Mouse (Mus musculus): ENCODE results near the gene Nop2. TPM values are rescaled to one million over a fixed set of nuclear protein-coding genes. Genes with fewer than 3 reads are reported as not detected.

Nop2 gene
- polyA plus RNA-seq, 1 experiment from 2014 or later, result 45.3 TPM

DNA sequence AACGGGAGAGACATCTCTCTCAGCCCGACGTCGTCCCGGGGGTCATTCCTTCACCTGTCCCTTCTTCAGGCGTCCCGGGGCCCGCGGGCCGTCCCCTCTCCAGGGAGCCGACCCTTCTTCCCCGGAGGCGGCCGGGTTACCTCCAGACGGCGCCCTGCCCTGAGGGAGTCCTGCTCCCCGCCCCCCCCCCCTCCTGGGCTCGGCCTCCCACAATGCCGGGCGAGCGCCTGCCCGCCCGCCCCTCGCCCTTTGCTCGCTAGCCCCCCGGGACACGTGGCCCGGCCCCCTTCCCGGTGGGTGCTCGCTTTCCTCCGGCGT lies 35.5 kb upstream of the Nop2 start:
- Histone ChIP-seq H3K27me3 (no peaks in the 10 kb centered on the region), H3K9me3 (no peaks in the 10 kb centered on the region), H3K36me3 (peaks cover 32% of the 10 kb centered on the region), H3K4me3 (peak overlapping the region; percentile 99), H3K4me2 (peak overlapping the region; percentile 98), H3K27ac (replicated peaks) (peak overlapping the region; percentile 97), H3K4me1 (replicated peaks) (peaks cover 40% of the 10 kb centered on the region), H3K9ac (peak overlapping the region; percentile 99)
- ATAC-seq (ENCODE audit: low read depth), result no peak
- WGBS, result 0% methylated on average over 18 of the region's 32 CpGs

DNA sequence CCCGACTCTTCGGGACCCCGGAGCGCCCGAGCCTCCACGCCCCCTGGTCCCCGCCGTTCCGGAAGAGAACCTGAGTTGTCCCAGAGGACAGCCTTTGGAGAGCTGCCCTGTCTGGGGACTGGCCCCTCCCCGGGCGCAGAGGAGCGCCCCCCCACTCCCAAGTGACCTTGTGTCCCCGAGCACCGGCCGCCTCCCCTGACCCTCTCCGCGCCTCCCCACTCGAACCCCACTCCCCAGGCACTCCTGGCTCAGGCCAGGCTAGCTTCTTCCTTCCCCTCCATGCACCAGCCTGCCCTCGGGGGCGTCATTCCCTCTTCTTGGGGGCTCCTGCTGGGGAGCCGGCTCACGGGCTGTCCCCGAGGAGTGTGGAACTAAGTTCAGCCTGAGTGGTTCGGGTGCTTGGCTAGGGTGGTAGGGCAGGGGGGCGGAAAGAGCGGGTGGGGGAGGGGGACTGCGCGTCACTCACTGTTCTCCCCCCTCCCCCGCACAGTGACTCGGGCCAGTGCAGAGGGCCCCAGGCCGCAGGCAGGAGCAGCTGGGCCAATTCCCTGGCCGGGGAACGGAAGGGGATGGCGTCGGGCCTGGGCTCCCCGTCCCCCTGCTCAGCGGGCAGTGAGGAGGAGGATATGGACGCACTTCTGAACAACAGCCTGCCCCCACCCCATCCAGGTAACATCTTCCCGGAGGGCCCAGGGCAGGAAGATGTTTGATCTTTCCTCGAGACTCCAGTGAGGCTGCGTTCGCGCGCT lies 34.9 kb upstream of the Nop2 start:
- H3K9ac ChIP-seq, result peak overlapping the region; percentile 99
- H3K4me3 ChIP-seq, result peak overlapping the region; percentile 99
- peak overlapping the region; percentile 97 for H3K27ac ChIP-seq (replicated peaks)
- no peaks in the 10 kb centered on the region for H3K9me3 ChIP-seq
- no peaks in the 10 kb centered on the region for H3K27me3 ChIP-seq
- H3K4me1 ChIP-seq (replicated peaks), result peaks cover 40% of the 10 kb centered on the region
- H3K36me3 ChIP-seq, result peaks cover 37% of the 10 kb centered on the region
- peak; percentile 56 for ATAC-seq (ENCODE audit: low read depth)
- WGBS, result under 1% methylated on average over 40 of the region's 44 CpGs
- peak overlapping the region; percentile 98 for H3K4me2 ChIP-seq

DNA sequence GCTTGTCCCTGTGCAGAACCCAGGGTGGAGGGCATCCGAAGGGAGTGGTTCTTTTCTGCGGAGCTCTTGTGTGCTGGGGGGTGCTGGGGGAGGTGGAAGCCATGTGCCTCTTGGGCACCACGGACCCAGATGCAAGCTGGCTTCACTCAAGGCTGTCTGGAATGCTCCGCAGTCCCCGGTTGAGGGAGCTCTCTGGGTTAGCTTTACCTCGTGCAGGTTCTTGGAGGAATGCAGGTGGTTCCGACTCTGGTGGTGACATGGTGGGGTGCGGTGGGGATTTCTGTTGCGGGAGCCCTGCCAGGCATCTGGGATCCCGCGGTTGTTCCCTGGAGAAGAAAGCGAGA lies 34.4 kb upstream of the Nop2 start:
- H3K4me2 ChIP-seq, result peak overlapping the region; percentile 98
- no peaks in the 10 kb centered on the region for H3K9me3 ChIP-seq
- H3K27ac ChIP-seq (replicated peaks), result peak overlapping the region; percentile 97
- no peaks in the 10 kb centered on the region for H3K27me3 ChIP-seq
- WGBS, result 2% methylated on average over 12 of the region's 12 CpGs
- peak overlapping the region; percentile 99 for H3K9ac ChIP-seq
- peaks cover 43% of the 10 kb centered on the region for H3K36me3 ChIP-seq
- ATAC-seq (ENCODE audit: low read depth), result peak; percentile 4
- peak overlapping the region; percentile 99 for H3K4me3 ChIP-seq
- H3K4me1 ChIP-seq (replicated peaks), result peaks cover 40% of the 10 kb centered on the region

DNA sequence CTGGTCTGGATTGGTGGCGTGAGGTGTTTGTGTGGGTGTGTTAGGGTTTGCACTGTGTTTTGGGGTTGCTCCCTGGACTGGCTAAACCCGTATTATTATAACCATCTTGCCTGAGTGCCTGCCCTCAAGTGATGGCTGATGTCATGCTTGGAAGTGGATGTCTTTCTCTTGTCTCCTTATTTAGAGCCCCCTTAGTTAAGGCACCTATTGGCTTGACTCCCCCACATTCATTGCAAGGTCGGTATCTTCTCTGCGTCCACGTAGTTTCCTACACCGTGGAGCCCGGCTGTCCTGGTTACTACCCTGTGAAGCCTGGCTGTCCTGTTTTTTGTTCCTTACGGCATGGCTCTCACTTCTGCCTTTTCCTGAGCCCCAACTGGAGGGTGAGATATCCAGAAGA lies 33.8 kb upstream of the Nop2 start:
- Histone ChIP-seq H3K27ac (replicated peaks) (peak overlapping the region; percentile 97; the same call in 1 of the 2 replicates), H3K4me2 (peak overlapping the region; percentile 98), H3K9ac (peak overlapping the region; percentile 99), H3K4me3 (peak overlapping the region; percentile 99), H3K27me3 (no peaks in the 10 kb centered on the region), H3K4me1 (replicated peaks) (peaks cover 40% of the 10 kb centered on the region), H3K9me3 (no peaks in the 10 kb centered on the region), H3K36me3 (peaks cover 49% of the 10 kb centered on the region)
- no peak for ATAC-seq (ENCODE audit: low read depth)
- 59% methylated on average over 8 of the region's 8 CpGs for WGBS

DNA sequence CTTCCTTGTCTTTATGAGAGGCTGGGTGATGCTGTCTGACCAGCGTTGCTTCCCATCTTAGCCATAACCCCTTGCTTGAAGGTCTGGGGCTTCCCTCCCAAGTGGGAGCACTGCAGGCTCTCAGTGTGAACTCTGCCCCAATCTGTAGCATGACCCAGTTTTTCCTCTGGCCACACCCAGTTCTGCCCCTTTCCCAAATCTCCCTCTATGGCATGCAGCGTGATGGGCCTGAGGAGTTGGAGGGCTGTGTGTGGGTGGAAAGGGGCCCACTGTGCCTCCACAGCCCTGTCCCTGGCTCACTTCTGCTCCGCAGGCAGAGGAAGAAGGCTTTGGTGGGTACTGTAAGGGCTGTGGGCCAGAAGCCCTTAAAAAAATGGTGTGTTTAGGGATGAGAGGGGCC lies 33.2 kb upstream of the Nop2 start:
- no peak for ATAC-seq (ENCODE audit: low read depth)
- peak overlapping the region; percentile 99 for H3K4me3 ChIP-seq
- H3K27me3 ChIP-seq, result no peaks in the 10 kb centered on the region
- peak overlapping the region; percentile 99 for H3K9ac ChIP-seq
- peak overlapping the region; percentile 98 for H3K4me2 ChIP-seq
- no peaks in the 10 kb centered on the region for H3K9me3 ChIP-seq
- WGBS, result 72% methylated on average over 3 of the region's 3 CpGs
- peaks cover 40% of the 10 kb centered on the region for H3K4me1 ChIP-seq (replicated peaks)
- peaks cover 54% of the 10 kb centered on the region for H3K36me3 ChIP-seq
- peak overlapping the region; percentile 81 for H3K27ac ChIP-seq (replicated peaks)

DNA sequence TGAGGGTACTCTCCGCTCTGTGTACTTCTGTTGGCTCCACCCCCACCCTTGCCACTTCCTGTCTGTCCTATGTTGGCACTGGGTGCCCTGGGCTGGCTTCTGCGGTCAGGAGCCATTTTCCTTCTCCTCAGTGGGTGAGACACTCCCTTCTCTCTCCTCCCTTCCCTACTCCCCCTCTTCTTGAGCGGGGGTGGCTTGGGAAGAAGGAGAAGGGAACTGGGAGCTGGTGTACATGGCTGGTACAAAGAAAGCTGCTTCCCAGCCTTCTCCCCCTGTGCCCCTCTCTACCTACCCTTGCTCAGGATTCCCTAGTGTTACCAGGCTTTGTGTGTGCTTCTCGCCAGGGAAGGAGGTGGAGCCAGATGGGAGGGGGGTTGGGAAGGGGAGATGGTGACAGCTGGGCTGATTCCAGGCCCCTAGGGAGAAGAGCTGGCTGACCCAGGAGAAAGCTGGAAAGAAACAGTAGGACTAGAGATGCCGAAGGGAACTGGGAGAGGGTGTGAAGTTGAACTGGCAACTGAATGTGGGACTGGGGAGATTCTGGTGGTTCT lies 32.2 kb upstream of the Nop2 start:
- Histone ChIP-seq H3K9me3 (no peaks in the 10 kb centered on the region), H3K36me3 (peaks cover 63% of the 10 kb centered on the region), H3K4me2 (peak overlapping the region; percentile 98), H3K9ac (peak overlapping the region; percentile 99), H3K27ac (replicated peaks) (peak overlapping the region; percentile 81), H3K27me3 (no peaks in the 10 kb centered on the region), H3K4me1 (replicated peaks) (peaks cover 40% of the 10 kb centered on the region), H3K4me3 (peak overlapping the region; percentile 99)
- WGBS, result 31% methylated on average over 5 of the region's 5 CpGs
- no peak for ATAC-seq (ENCODE audit: low read depth)

DNA sequence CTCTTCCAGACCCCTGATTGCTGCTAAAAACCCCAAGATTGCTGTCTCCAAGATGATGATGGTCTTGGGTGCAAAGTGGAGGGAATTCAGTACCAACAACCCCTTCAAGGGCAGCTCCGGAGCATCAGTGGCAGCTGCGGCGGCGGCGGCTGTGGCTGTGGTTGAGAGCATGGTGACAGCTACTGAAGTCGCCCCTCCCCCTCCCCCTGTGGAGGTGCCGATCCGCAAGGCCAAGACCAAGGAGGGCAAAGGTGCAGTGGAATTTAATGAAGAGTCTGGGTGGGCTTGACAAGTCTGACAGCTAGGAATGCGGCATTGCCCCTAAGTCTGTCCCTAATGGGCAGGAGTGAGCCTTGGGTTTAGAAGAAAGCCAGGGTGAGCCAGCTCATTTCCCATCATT lies 30.3 kb upstream of the Nop2 start:
- H3K36me3 ChIP-seq, result peaks cover 83% of the 10 kb centered on the region

DNA sequence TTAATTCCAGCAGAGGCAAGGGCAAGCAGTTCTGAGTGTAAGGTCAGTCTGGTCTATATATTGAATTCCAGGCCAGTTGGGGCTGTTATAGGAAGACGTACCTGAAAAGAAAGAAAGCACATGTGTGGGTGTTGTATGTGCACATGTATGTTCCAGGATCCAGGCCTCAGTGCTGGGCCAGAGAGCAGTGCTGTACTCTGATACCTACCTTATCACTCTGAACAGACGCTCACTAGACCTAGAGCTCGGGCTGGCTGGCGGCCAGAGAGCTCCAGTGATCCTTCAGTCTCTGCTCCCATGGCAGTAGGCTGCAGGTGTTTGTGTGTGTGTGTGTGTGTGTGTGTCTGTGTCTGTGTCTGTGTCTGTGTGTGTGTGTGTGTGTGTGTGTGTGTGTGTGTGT lies 27.5 kb upstream of the Nop2 start:
- Histone ChIP-seq H3K27ac (replicated peaks) (no peak overlapping the region), H3K9me3 (no peaks in the 10 kb centered on the region), H3K27me3 (no peaks in the 10 kb centered on the region), H3K36me3 (peaks cover 99% of the 10 kb centered on the region), H3K4me1 (replicated peaks) (peaks cover 16% of the 10 kb centered on the region), H3K4me2 (no peak overlapping the region), H3K4me3 (no peak overlapping the region), H3K9ac (no peak overlapping the region)
- no peak for ATAC-seq (ENCODE audit: low read depth)
- WGBS, result 96% methylated on average over 4 of the region's 4 CpGs

More for the DNA sequence above, 30.3 kb upstream of the Nop2 start:
- Histone ChIP-seq H3K4me2 (no peak overlapping the region), H3K27ac (replicated peaks) (no peak overlapping the region), H3K4me3 (no peak overlapping the region), H3K9me3 (no peaks in the 10 kb centered on the region), H3K27me3 (no peaks in the 10 kb centered on the region), H3K9ac (no peak overlapping the region), H3K4me1 (replicated peaks) (peaks cover 37% of the 10 kb centered on the region)
- WGBS, result 92% methylated on average over 9 of the region's 9 CpGs
- no peak for ATAC-seq (ENCODE audit: low read depth)

DNA sequence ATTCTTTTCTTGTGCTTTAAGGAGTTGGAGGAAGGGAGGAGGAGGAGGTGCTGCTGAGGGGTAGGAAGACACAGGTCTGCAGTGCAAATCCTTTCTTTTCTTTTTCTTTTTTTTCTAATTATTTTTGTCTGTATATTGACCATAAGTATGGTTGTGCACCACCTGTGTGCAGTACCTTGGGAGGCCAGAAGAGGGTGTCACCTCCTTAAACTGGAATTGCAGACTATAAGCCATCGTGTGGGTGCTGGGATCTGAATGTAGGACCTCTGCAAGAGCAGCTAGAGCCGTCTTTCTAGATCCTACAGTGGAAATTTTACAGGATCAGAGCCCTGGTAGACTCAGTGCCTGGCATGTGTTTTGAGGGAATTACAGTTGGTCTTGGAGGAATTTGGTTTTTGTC lies 24.0 kb upstream of the Nop2 start:
- Histone ChIP-seq H3K4me3 (no peak overlapping the region), H3K36me3 (peaks cover 99% of the 10 kb centered on the region), H3K27ac (replicated peaks) (no peak overlapping the region), H3K27me3 (no peaks in the 10 kb centered on the region), H3K9ac (no peak overlapping the region), H3K9me3 (no peaks in the 10 kb centered on the region), H3K4me1 (replicated peaks) (no peaks in the 10 kb centered on the region), H3K4me2 (no peak overlapping the region)
- ATAC-seq (ENCODE audit: low read depth), result no peak
- 94% methylated on average over 2 of the region's 2 CpGs for WGBS

DNA sequence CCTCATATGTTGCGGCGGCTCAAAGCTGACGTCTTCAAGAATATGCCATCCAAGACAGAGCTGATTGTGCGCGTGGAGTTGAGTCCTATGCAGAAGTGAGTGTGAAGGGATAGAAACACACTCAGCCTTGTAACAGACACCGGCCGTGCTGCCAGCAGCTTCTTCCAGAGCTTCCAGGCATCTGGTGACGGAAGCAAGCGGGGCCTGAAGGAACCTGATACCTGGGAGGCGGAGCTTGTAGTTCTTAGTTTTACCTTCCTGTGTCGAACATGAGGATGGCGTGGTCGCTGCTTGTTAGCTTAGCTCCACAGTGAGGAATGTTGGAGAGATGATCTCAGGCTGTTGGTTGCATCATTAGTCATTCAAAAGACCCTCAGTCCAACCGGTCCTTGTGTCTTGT lies 22.3 kb upstream of the Nop2 start:
- Histone ChIP-seq H3K4me2 (no peak overlapping the region), H3K27ac (replicated peaks) (no peak overlapping the region), H3K36me3 (peaks cover 100% of the 10 kb centered on the region), H3K4me3 (no peak overlapping the region), H3K9me3 (no peaks in the 10 kb centered on the region), H3K4me1 (replicated peaks) (no peaks in the 10 kb centered on the region), H3K27me3 (no peaks in the 10 kb centered on the region), H3K9ac (no peak overlapping the region)
- 93% methylated on average over 14 of the region's 14 CpGs for WGBS
- no peak for ATAC-seq (ENCODE audit: low read depth)

DNA sequence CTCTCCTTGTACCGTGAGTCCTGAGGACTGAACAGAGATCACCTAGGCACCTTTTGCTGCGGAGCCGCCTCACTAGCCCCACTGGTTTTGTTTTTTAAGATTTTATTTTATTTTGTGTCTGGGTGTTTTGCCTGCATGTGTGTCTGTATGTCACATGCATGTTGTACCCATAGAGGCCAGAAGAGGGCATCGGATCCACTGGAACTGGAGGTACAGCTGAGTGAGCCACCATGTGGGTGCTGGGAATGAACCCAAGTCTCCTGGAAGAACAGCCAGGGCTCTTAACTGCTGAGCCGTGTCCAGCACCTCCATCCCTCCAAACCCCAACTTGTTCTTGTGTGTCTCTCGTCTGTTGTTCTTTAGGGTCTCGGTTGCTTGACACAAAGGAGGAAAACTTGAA lies 20.8 kb upstream of the Nop2 start:
- Histone ChIP-seq H3K9ac (no peak overlapping the region), H3K27ac (replicated peaks) (no peak overlapping the region), H3K27me3 (no peaks in the 10 kb centered on the region), H3K36me3 (peaks cover 97% of the 10 kb centered on the region), H3K4me2 (no peak overlapping the region), H3K4me1 (replicated peaks) (no peaks in the 10 kb centered on the region), H3K9me3 (no peaks in the 10 kb centered on the region), H3K4me3 (no peak overlapping the region)
- no peak; the same call in 1 of the 2 replicates for ATAC-seq (ENCODE audit: low read depth)
- 94% methylated on average over 7 of the region's 7 CpGs for WGBS

DNA sequence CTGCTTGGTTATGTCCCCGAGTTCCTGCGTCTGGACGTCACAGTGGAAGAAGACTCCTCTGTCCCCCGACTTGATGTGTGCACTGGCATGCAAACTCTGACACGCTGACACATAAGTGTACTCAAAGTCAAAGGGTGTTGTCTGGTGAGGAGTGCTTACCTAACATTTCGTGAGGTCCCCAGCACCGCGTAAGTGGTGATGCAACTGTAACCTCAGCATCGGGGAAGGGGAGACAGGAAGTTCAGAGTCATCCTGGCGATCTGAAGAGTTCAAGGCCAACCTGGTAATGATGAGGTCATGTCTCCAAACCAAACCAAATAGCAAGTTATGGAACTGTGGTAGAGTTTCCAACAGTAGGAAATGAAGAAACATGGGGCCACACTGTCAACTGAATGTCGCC lies 19.2 kb upstream of the Nop2 start:
- Histone ChIP-seq H3K4me3 (no peak overlapping the region), H3K36me3 (peaks cover 97% of the 10 kb centered on the region), H3K4me1 (replicated peaks) (no peaks in the 10 kb centered on the region), H3K27ac (replicated peaks) (no peak overlapping the region), H3K9ac (no peak overlapping the region), H3K27me3 (no peaks in the 10 kb centered on the region), H3K9me3 (no peaks in the 10 kb centered on the region), H3K4me2 (no peak overlapping the region)
- no peak for ATAC-seq (ENCODE audit: low read depth)
- WGBS, result 95% methylated on average over 11 of the region's 11 CpGs

DNA sequence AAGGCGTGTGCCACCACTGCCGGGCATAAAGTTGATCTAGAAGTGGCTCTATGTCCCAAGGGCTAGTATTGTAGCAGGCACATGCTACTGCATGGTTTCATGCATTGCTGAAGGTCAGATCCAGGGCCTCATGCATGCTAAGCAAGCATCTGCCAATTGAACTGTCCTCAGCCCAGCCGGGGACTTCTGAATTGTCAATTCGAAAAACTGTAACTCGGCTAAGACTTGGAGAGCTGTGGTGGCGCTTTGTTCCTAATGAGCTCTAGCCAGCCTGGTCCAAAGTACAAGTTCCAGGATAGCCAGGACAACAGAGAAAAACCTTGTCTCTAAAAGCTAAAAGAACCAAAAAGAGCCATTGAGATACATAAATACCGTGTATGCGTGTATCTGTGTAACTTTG lies 12.3 kb upstream of the Nop2 start:
- Histone ChIP-seq H3K4me1 (replicated peaks) (no peaks in the 10 kb centered on the region), H3K4me3 (no peak overlapping the region), H3K4me2 (no peak overlapping the region), H3K9ac (no peak overlapping the region), H3K9me3 (no peaks in the 10 kb centered on the region), H3K27ac (replicated peaks) (no peak overlapping the region), H3K27me3 (no peaks in the 10 kb centered on the region), H3K36me3 (peaks cover 96% of the 10 kb centered on the region)
- 95% methylated on average over 8 of the region's 8 CpGs for WGBS
- no peak for ATAC-seq (ENCODE audit: low read depth)

All from neural tube, embryonic 13.5 days (tissue).